Mouse (Mus musculus): ENCODE results near the gene Apc2. TPM values are rescaled to one million over a fixed set of nuclear protein-coding genes. Genes with fewer than 3 reads are reported as not detected.

The Apc2 gene
- polyA plus RNA-seq, 1 experiment from 2014 or later: 0.12 TPM

DNA sequence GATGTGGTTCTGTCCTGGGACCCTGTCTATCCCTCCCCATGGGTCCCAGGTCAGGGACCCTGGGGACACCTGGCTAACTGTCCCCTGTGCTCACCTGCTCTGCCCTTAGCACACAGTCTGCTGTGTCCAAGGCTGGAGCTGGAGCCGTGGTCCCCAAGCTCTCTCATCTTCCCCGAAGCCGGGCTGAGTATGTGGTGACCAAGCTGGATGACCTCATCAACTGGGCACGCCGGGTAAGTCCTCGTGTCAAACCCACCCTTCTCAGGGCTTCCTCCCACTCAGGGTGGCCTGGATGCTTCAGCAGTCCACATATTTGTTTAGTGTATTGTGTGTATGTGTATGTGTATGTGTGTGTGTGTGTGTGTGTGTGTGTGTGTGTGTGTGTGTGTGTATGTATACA is 42.2 kb upstream of the Apc2 start:
- no peak overlapping the region for H3K9ac ChIP-seq (ENCODE audit: low read depth, low read length)
- H3K4me2 ChIP-seq (ENCODE audit: low read depth, low read length): no peak overlapping the region
- peaks cover 23% of the 10 kb centered on the region for H3K36me3 ChIP-seq (ENCODE audit: control insufficient read depth, insufficient read depth)
- WGBS (ENCODE audit: insufficient replicate concordance): 75% methylated on average over 6 of the region's 6 CpGs
- no peak for ATAC-seq (ENCODE audit: low read depth)
- H3K4me1 ChIP-seq (ENCODE audit: control insufficient read depth, low read depth, low read length): peaks cover 23% of the 10 kb centered on the region
- H3K27me3 ChIP-seq (ENCODE audit: control insufficient read depth, insufficient read depth, low read depth, low read length): no peaks in the 10 kb centered on the region
- no peak overlapping the region for H3K27ac ChIP-seq (ENCODE audit: low read length)
- no peaks in the 10 kb centered on the region for H3K9me3 ChIP-seq (replicated peaks; ENCODE audit: control insufficient read depth, low read length)
- H3K4me3 ChIP-seq (ENCODE audit: low read depth, low read length): no peak overlapping the region

DNA sequence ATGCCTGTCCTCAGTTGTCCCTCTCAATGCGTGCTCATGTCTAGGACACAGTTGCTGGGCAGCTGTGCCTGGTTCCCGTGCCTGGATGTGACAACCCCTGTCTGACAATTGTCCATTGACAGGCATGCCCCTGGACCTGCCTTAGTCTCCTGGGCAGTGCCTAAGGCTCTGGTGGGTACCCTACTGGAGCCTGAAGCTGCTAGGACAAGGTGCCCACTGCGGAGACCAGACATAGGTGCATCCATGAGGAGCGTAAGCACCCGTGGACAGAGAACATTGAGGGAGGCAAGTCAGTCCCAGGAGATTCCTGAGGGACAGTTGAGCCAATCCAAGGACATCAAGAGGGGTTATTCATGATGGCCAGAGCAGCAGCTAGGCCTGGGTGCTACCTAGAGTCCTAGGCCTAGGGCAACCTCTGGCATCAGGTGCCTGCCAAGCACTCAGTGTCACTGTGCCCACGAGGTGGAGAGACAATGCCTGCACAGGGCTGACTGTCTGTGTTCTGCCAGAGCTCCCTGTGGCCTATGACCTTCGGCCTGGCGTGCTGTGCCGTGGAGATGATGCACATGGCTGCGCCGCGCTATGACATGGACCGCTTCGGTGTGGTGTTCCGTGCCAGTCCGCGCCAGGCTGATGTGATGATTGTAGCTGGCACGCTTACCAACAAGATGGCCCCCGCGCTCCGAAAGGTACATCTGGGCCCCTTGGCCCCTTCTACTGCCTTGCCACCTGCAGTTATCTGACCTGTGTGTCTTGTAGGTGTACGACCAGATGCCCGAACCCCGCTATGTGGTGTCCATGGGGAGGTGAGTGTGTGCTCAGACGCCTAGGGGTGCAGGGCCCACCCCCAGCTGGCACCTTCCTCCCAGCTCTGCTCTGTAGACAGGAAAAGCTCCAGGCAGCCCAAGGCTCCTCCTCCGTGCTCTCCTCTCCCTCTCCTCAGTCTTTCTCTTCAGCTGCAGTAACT is 41.2 kb upstream of the Apc2 start:
- 89% methylated on average over 26 of the region's 26 CpGs for WGBS (ENCODE audit: insufficient replicate concordance)
- Histone ChIP-seq H3K27ac (ENCODE audit: low read length) (no peak overlapping the region), H3K4me1 (ENCODE audit: control insufficient read depth, low read depth, low read length) (peaks cover 26% of the 10 kb centered on the region), H3K4me3 (ENCODE audit: low read depth, low read length) (no peak overlapping the region), H3K9ac (ENCODE audit: low read depth, low read length) (no peak overlapping the region), H3K36me3 (ENCODE audit: control insufficient read depth, insufficient read depth) (peaks cover 25% of the 10 kb centered on the region), H3K4me2 (ENCODE audit: low read depth, low read length) (no peak overlapping the region), H3K27me3 (ENCODE audit: control insufficient read depth, insufficient read depth, low read depth, low read length) (no peaks in the 10 kb centered on the region), H3K9me3 (replicated peaks; ENCODE audit: control insufficient read depth, low read length) (no peaks in the 10 kb centered on the region)
- ATAC-seq (ENCODE audit: low read depth): no peak

DNA sequence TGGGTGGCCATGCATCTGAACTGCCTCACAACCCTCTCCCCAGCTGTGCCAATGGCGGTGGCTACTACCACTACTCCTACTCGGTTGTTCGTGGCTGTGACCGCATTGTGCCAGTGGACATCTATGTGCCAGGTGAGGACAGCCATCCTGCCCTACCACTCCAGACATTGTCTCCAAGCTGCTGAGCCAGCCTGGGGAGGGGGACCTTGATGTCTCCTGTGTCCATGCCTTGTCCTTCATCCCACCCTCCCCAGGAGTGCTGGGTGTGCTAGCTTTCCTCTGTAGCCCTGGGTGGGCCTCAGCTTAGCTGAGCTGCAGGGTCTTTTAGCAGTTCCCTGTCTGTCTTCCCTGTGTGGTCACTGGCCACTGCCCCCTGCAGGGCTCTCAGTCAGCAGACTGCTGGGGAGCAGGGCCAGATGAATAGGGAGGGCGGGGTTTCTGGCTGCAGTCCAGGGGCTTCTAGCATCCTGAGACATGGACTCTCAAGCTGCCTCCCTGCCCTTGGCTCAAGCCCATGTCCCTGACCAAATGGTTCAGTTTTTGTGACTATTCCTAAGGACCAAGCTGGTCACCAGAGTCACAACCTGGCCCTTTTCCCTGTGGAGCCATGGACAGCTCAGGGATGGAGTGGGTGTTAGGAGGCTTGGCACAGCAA is 39.8 kb upstream of the Apc2 start:
- Histone ChIP-seq H3K27ac (ENCODE audit: low read length) (no peak overlapping the region), H3K36me3 (ENCODE audit: control insufficient read depth, insufficient read depth) (peaks cover 25% of the 10 kb centered on the region), H3K4me2 (ENCODE audit: low read depth, low read length) (no peak overlapping the region), H3K27me3 (ENCODE audit: control insufficient read depth, insufficient read depth, low read depth, low read length) (no peaks in the 10 kb centered on the region), H3K4me1 (ENCODE audit: control insufficient read depth, low read depth, low read length) (peaks cover 25% of the 10 kb centered on the region), H3K9ac (ENCODE audit: low read depth, low read length) (no peak overlapping the region), H3K4me3 (ENCODE audit: low read depth, low read length) (no peak overlapping the region), H3K9me3 (replicated peaks; ENCODE audit: control insufficient read depth, low read length) (no peaks in the 10 kb centered on the region)
- ATAC-seq (ENCODE audit: low read depth): no peak
- WGBS (ENCODE audit: insufficient replicate concordance): 80% methylated on average over 5 of the region's 5 CpGs

DNA sequence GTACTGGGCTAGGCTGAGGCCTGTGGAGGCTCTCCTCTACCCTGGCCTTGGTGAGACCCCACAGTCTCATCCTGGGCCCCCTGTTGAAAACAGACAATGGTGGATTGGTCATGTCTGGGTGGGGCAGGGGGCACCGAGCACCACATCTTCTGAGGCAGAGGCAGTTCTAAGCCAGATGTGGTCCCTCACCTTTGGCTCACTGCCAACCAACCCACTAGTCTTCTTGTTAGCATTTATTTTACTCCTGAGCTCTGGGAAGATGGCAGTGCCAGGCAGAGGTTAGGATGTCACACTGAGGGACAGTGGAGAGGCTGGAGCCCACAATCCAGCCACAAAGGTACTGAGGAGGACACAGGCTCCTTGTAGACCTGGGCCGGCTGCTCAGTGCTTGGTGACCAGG is 37.8 kb upstream of the Apc2 start:
- Histone ChIP-seq H3K9me3 (replicated peaks; ENCODE audit: control insufficient read depth, low read length) (no peaks in the 10 kb centered on the region), H3K27ac (ENCODE audit: low read length) (no peak overlapping the region), H3K4me2 (ENCODE audit: low read depth, low read length) (no peak overlapping the region), H3K36me3 (ENCODE audit: control insufficient read depth, insufficient read depth) (peaks cover 25% of the 10 kb centered on the region), H3K27me3 (ENCODE audit: control insufficient read depth, insufficient read depth, low read depth, low read length) (no peaks in the 10 kb centered on the region), H3K4me3 (ENCODE audit: low read depth, low read length) (no peak overlapping the region), H3K9ac (ENCODE audit: low read depth, low read length) (no peak overlapping the region), H3K4me1 (ENCODE audit: control insufficient read depth, low read depth, low read length) (peaks cover 39% of the 10 kb centered on the region)
- 50% methylated on average over 2 of the region's 2 CpGs for WGBS (ENCODE audit: insufficient replicate concordance)
- no peak for ATAC-seq (ENCODE audit: low read depth)

DNA sequence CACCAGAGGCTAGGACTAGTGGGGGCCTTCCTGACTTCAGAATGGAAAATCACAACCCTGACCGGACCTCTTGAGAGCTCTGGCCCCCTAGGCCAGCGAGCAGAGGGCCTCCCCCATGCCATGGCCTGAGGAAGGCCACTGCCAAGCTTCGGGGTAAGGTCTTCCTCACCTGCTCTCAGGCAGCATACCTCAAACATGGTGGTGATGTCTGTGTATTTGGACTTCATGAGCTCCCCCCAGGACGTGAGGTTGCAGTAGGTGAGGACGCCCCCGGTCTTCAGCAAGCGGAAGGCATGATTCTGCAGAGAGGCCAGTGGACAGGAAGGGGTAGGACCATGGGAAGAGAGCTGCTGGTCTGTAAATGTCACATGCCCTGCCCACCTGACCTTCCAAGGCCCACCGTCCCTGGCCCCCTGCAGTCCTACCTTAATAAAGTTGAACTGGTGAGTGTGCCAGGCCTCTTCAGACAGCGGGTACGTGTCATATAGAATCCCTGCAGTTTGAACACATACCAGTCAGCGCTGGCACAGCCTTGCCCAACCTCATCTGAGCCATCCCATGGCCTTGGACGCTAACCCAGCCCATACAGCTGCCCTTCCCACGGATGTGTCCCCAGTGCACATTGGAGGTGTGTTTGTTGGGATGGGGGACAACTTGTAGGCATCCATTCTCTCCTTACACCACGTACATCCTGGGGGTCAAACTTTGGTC is 36.9 kb upstream of the Apc2 start:
- peaks cover 43% of the 10 kb centered on the region for H3K4me1 ChIP-seq (ENCODE audit: control insufficient read depth, low read depth, low read length)
- H3K4me2 ChIP-seq (ENCODE audit: low read depth, low read length): peak overlapping the region; percentile 81
- H3K4me3 ChIP-seq (ENCODE audit: low read depth, low read length): peak overlapping the region; percentile 64
- H3K36me3 ChIP-seq (ENCODE audit: control insufficient read depth, insufficient read depth): peaks cover 25% of the 10 kb centered on the region
- ATAC-seq (ENCODE audit: low read depth): no peak
- no peaks in the 10 kb centered on the region for H3K9me3 ChIP-seq (replicated peaks; ENCODE audit: control insufficient read depth, low read length)
- no peaks in the 10 kb centered on the region for H3K27me3 ChIP-seq (ENCODE audit: control insufficient read depth, insufficient read depth, low read depth, low read length)
- no peak overlapping the region for H3K27ac ChIP-seq (ENCODE audit: low read length)
- 78% methylated on average over 14 of the region's 14 CpGs for WGBS (ENCODE audit: insufficient replicate concordance)
- peak overlapping the region; percentile 19; the same call in 1 of the 2 replicates for H3K9ac ChIP-seq (ENCODE audit: low read depth, low read length)

DNA sequence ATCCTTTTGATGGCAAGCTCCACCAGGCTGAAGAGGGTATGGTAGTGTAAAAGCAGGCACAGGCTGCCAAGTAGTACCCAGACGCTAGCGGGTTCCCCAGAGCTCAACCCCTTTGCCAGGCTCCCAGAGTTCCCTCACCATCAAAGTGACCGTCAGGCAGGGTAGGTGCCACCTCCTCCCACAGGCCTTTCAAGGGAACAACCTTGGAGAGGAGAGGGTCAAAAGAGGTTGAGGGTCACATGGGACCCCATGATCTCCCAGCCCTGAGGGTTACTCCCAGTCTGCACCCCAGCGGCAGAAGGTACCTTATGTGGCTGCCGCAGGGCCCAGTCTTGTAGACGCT is 36.3 kb upstream of the Apc2 start:
- Histone ChIP-seq H3K4me3 (ENCODE audit: low read depth, low read length) (peak overlapping the region; percentile 64), H3K9ac (ENCODE audit: low read depth, low read length) (peak overlapping the region; percentile 19; the same call in 1 of the 2 replicates), H3K36me3 (ENCODE audit: control insufficient read depth, insufficient read depth) (peaks cover 22% of the 10 kb centered on the region), H3K9me3 (replicated peaks; ENCODE audit: control insufficient read depth, low read length) (no peaks in the 10 kb centered on the region), H3K27me3 (ENCODE audit: control insufficient read depth, insufficient read depth, low read depth, low read length) (no peaks in the 10 kb centered on the region), H3K27ac (ENCODE audit: low read length) (peak overlapping the region; percentile 65; the same call in 1 of the 2 replicates), H3K4me2 (ENCODE audit: low read depth, low read length) (peak overlapping the region; percentile 81), H3K4me1 (ENCODE audit: control insufficient read depth, low read depth, low read length) (peaks cover 48% of the 10 kb centered on the region)
- no peak for ATAC-seq (ENCODE audit: low read depth)
- 86% methylated on average over 6 of the region's 6 CpGs for WGBS (ENCODE audit: insufficient replicate concordance)

DNA sequence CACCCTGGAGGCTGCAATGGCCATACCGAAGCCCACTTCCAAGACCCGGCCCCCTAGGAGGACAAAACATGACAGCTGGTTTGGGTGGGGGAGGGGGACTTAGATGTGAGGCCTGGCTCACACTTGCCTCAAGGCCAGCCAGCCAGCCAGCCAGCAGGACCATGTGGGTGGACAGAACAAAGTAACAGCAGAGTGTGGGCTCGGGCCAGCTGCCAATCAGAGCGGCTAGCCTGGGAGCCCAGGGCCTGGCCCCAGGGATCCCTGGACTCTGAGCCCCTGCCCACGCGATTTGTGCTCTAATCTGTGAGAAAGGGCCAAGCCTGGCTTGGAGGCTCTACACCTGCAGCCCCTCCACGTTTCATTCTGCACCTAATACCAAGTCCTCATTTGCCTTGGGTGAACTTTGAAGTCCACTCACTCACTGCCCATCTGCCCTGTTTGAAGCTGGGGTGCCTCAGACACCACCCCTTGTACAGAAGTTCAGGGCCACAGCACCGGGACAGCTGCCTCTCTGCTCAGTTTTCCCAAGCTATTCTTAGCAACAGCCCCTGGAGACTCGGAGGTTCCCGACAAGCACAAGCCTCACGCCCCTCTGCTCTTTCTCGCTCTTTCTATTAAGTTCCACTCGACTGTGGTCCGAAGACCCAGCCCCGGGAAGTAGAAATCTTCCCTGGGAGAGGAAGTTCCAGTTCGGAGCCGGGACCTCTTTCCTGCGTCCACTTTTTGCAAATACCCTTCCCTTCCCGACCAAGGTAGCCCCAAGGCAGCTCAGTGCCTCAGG is 35.7 kb upstream of the Apc2 start:
- peaks cover 16% of the 10 kb centered on the region for H3K36me3 ChIP-seq (ENCODE audit: control insufficient read depth, insufficient read depth)
- 11% methylated on average over 19 of the region's 19 CpGs for WGBS (ENCODE audit: insufficient replicate concordance)
- no peaks in the 10 kb centered on the region for H3K9me3 ChIP-seq (replicated peaks; ENCODE audit: control insufficient read depth, low read length)
- H3K27me3 ChIP-seq (ENCODE audit: control insufficient read depth, insufficient read depth, low read depth, low read length): no peaks in the 10 kb centered on the region
- H3K4me1 ChIP-seq (ENCODE audit: control insufficient read depth, low read depth, low read length): peaks cover 48% of the 10 kb centered on the region
- peak; percentile 3 for ATAC-seq (ENCODE audit: low read depth)
- H3K4me2 ChIP-seq (ENCODE audit: low read depth, low read length): peak overlapping the region; percentile 81
- peak overlapping the region; percentile 57 for H3K9ac ChIP-seq (ENCODE audit: low read depth, low read length)
- peak overlapping the region; percentile 76 for H3K27ac ChIP-seq (ENCODE audit: low read length)
- peak overlapping the region; percentile 64 for H3K4me3 ChIP-seq (ENCODE audit: low read depth, low read length)
